Mouse (Mus musculus) stomach, postnatal 0 days (tissue): Measurements from ENCODE around the gene Astn2.

Experiments
- CTCF ChIP-seq: IDR thresholded peaks from 2 replicates; pipeline ENCODE4 v1.5.1; 2016; ENCODE audit warnings: antibody characterized with exemption, low read depth, mild to moderate bottlenecking, moderate library complexity
- EP300 ChIP-seq: optimal IDR thresholded peaks from 2 replicates; pipeline ENCODE3; 2016; ENCODE audit warnings: antibody characterized with exemption

DNA sequence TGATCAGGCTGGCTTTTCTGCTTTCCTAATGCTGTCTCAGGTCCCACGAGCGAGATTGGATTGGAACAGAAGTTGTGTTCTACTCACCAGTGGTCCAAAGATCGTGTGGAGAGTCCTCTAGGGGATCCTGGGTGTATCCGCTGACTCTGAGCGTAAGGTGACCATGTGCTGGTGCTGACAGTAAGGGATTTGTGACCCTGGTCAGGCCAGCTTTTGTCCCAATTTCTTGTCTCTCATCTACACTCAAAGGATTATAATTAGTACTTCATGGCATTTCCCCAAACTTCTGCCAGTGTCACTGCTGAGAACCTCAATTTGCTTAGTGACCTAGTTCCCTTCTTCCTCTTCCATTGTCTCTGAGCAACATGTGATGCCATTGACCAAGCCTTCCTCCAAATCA lies 710.4 kb downstream of the Astn2 start:
- no peak for TF ChIP-seq CTCF
- no peak for TF ChIP-seq EP300
